Mouse (Mus musculus) embryonic fibroblast, embryonic 13.5 days (primary cell): ENCODE measurements at regions not wholly inside any gene's neighbourhood (a gene's known extent, or its start where the extent isn't known, plus 50 kb on each side); places are given as distances from the start of the nearest gene placed in this dataset.

Experiments used
- H3K27ac ChIP-seq: 2 replicates; pipeline ENCODE4 v1.5.1; 2012; ENCODE audit warnings: low read length, control low read depth, inconsistent platforms; ENCODE audit not compliant: insufficient read depth
- H3K4me1 ChIP-seq: 2 replicates; pipeline ENCODE4 v1.6.1; 2011; ENCODE audit warnings: low read length; ENCODE audit not compliant: control insufficient read depth, insufficient read depth
- H3K4me3 ChIP-seq: 2 replicates; pipeline ENCODE4 v1.5.1; 2011; ENCODE audit warnings: mild to moderate bottlenecking, control low read depth, low read length; ENCODE audit not compliant: insufficient read depth
- CTCF ChIP-seq: IDR thresholded peaks from 2 replicates; pipeline ENCODE4 v1.5.1; 2011; ENCODE audit warnings: mild to moderate bottlenecking, control low read depth, low read length, moderate library complexity, borderline replicate concordance; ENCODE audit not compliant: insufficient read depth
- POLR2A ChIP-seq: IDR thresholded peaks from 2 replicates; pipeline ENCODE4 v1.6.1; 2011; ENCODE audit warnings: low read depth, mild to moderate bottlenecking, control low read depth, low read length, moderate library complexity

DNA sequence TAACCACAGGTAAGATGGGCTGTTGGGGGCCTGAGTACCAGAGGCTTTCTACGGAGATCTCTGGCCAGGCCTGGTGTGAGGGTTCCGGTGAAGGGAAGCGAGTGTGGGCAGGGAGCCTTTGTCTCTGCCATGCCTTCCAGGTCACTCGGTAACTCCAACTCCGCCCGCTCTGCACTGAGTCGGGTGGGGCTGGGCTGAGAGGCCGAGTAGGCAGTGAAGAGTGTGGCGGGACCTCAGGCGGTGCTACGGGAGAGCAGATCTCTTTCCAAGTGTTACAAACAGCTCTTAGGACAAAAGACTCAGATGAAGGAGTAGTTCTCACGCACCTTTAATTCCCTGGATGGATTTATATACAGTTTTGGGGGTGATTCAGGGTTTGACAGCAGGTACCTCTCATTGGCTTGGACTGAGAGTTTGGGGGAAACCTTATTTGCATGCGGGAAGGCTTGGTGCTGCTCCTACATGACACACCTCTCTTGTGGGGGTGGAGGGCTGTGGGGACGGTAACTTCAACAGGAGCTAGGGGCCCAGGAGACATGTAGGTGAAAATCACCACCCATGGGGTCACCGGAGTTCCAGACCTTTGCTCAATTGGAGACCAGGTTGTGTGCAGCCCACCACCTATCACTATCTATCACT is 54.7 kb upstream of the Ralgps2 start:
- no peak overlapping the region for H3K4me3 ChIP-seq
- no peak for TF ChIP-seq POLR2A
- no peak for TF ChIP-seq CTCF
- H3K27ac ChIP-seq = no peak overlapping the region
- no peaks in the 10 kb centered on the region; the same call in 1 of the 2 replicates for H3K4me1 ChIP-seq

GRCm38 (mm10) chr1:156993105-156993504 is 53.7 kb upstream of the Ralgps2 start:
- H3K27ac ChIP-seq = no peak overlapping the region
- H3K4me3 ChIP-seq = no peak overlapping the region
- H3K4me1 ChIP-seq = no peaks in the 10 kb centered on the region; the same call in 1 of the 2 replicates
- no peak for TF ChIP-seq CTCF
- TF ChIP-seq POLR2A = no peak

DNA sequence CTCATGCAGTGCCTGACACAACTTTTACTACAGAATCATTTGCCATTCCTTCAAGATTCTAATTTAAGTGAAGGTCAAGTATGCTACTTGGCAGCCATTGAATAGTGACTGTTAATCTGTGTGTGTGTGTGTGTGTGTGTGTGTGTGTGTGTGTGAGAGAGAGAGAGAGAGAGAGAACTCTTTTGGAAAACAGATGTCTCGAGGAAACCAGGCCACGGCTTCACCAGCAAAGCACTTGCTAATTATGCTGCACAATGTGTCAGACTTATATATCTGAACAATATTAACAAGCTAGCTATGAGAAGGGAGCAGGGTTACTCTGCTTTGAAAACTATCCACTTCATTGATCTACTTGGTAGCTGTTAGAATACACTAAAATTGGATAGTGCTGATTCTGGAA is 53.1 kb upstream of the Ralgps2 start:
- H3K4me1 ChIP-seq = no peaks in the 10 kb centered on the region; the same call in 1 of the 2 replicates
- H3K27ac ChIP-seq = 0 out of 2 replicates have a peak overlapping the region, but pooled peaks have one; percentile 4
- no peak overlapping the region for H3K4me3 ChIP-seq
- TF ChIP-seq CTCF (no peak), POLR2A (no peak)

- Histone ChIP-seq H3K4me3 (no peak overlapping the region), H3K4me1 (no peaks in the 10 kb centered on the region; the same call in 1 of the 2 replicates), H3K27ac (no peak overlapping the region)
- TF ChIP-seq POLR2A (no peak), CTCF (no peak)
Measured at GRCm38 (mm10) chr1:156990567-156991494, 51.4 kb upstream of the Ralgps2 start.

DNA sequence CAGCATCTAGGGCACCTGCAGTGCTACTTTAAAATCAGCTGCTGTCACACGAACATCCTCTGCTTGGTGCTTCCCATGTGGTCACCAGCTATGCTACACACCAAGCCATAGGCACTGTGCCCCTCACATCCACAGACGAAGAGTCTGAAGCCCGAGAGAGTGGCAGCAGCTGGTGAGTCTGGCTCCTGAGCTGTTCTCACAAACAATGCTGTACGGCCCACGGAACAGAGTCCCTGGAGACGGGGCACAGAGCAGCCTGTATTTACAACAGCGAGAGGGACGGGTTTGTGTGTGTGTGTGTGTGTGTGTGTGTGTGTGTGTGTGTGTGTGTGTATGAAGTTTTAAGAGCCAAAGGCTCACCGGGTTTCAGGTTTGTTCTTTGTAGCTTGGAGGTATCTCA is 50.7 kb upstream of the Ralgps2 start:
- TF ChIP-seq CTCF = no peak
- Histone ChIP-seq H3K4me1 (no peaks in the 10 kb centered on the region; the same call in 1 of the 2 replicates), H3K27ac (no peak overlapping the region), H3K4me3 (no peak overlapping the region)

- TF ChIP-seq POLR2A = no peak
- TF ChIP-seq CTCF = no peak
- H3K4me1 ChIP-seq = no peaks in the 10 kb centered on the region; the same call in 1 of the 2 replicates
- no peak overlapping the region for H3K4me3 ChIP-seq
- H3K27ac ChIP-seq = no peak overlapping the region
Measured at GRCm38 (mm10) chr1:156989149-156989785, 49.8 kb upstream of the Ralgps2 start.
